Comparison of ENCODE assay signal across 8 mouse cellular contexts in the genomic region with DNA sequence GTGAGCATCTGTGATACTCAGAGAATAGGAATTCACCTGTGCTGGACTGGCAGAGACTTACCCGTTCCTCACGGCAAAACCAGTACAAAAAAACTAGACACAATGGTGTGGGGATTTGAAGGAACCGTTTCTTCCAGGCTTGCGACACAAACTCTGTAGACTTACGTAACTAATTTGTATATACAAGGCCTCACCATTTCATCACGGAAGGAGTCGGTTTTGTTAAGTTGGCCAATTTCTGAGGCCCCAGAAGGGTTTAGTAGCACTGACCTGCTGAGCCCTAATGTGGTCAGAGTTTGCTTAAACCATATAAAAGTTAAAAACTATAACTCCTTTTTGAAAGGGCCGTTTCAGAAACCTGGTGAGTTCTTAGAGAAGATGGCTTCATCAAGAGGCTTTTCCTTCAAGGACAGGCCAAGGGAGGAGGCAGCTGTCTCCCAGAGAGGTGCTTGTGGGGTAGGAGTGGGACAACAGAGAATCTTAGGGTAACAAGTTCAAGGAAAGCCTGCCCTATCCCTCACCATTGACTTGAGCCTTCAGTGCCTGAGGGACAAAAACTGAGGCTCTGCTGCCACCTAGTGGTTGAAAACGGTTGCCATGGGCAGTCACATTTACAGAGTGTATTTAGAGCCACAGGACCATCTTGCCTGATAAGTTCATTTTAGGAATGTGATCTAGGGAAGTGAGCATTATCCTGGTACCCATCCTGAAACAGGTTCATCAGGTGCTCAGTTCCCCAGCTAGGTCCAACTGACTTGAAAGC.
DNase-seq lines count a peak whose midpoint lies in the region; ATAC-seq and TF ChIP-seq lines count a peak whose summit lies in the region.

No protein-coding gene starts in this region.

- peak; percentile 68; the same call in 1 of the 2 replicates for ATAC-seq in limb, embryonic 14.5 days (ENCODE audit: low FRiP score, low read depth)
- ATAC-seq in midbrain, postnatal 0 days (ENCODE audit: low FRiP score): peak; percentile 58; the same call in 1 of the 2 replicates

- H3K9me3 ChIP-seq in limb, embryonic 14.5 days (ENCODE audit: control insufficient read depth, low read length): no peaks in the 10 kb centered on the region
- no peaks in the 10 kb centered on the region for H3K9me3 ChIP-seq in midbrain, postnatal 0 days (ENCODE audit: low read length)

- H3K4me2 ChIP-seq in limb, embryonic 14.5 days (replicated peaks; ENCODE audit: low read depth, low read length, severe bottlenecking): no peak overlapping the region
- H3K4me2 ChIP-seq in midbrain, postnatal 0 days (ENCODE audit: low read depth, low read length, poor library complexity, severe bottlenecking): no peak overlapping the region

- TF ChIP-seq CTCF in midbrain, postnatal 0 days (IDR thresholded peaks at IDR 0.05): peak; percentile 98

- no peaks in the 10 kb centered on the region for H3K36me3 ChIP-seq in limb, embryonic 14.5 days (ENCODE audit: control insufficient read depth, insufficient read depth, low read length)
- no peaks in the 10 kb centered on the region for H3K36me3 ChIP-seq in midbrain, postnatal 0 days (ENCODE audit: insufficient read depth, low read length)

- 66% methylated on average over 9 of the region's 9 CpGs for WGBS in limb, embryonic 14.5 days
- 72% methylated on average over 9 of the region's 9 CpGs for WGBS in midbrain, postnatal 0 days

- no peak overlapping the region for H3K4me3 ChIP-seq in limb, embryonic 14.5 days (replicated peaks; ENCODE audit: low read length)
- H3K4me3 ChIP-seq in midbrain, postnatal 0 days (ENCODE audit: low read depth, low read length): no peak overlapping the region

- peak; percentile 83 for DNase-seq in 3T3-L1 (ENCODE audit: low read depth, low spot score)
- peak; percentile 90 for DNase-seq in adrenal gland, postnatal 10 days
- peak; percentile 80 for DNase-seq in embryo, embryonic 9.5 days (ENCODE audit: extremely low spot score)
- DNase-seq in gonadal fat pad, adult 2 months (ENCODE audit: low read depth): peak; percentile 28
- peak; percentile 81 for DNase-seq in kidney, adult 9 months
- DNase-seq in limb, embryonic 14.5 days (ENCODE audit: low spot score): peak; percentile 86
- DNase-seq in midbrain, postnatal 0 days (ENCODE audit: low spot score): peak; percentile 91
- DNase-seq in spleen, postnatal 10 days (ENCODE audit: low spot score in 2 of 2): peak; percentile 72 to 87

- TF ChIP-seq POLR2A in limb, embryonic 14.5 days (IDR thresholded peaks at IDR 0.05; ENCODE audit: borderline replicate concordance, extremely low read depth, insufficient read depth, insufficient read length): no peak

- H3K9ac ChIP-seq in limb, embryonic 14.5 days (ENCODE audit: low read depth, low read length, severe bottlenecking): no peak overlapping the region
- H3K9ac ChIP-seq in midbrain, postnatal 0 days (replicated peaks; ENCODE audit: low read length, poor library complexity, severe bottlenecking): no peak overlapping the region

- H3K27ac ChIP-seq in limb, embryonic 14.5 days (replicated peaks; ENCODE audit: low read depth, low read length): no peak overlapping the region
- H3K27ac ChIP-seq in midbrain, postnatal 0 days (ENCODE audit: low read depth, low read length): no peak overlapping the region

- H3K27me3 ChIP-seq in limb, embryonic 14.5 days (ENCODE audit: control insufficient read depth, insufficient read depth, low read length): no peaks in the 10 kb centered on the region
- no peaks in the 10 kb centered on the region for H3K27me3 ChIP-seq in midbrain, postnatal 0 days (ENCODE audit: insufficient read depth, low read length)

- no peaks in the 10 kb centered on the region for H3K4me1 ChIP-seq in limb, embryonic 14.5 days (ENCODE audit: control insufficient read depth, insufficient read depth, low read length)
- H3K4me1 ChIP-seq in midbrain, postnatal 0 days (ENCODE audit: insufficient read depth, low read length): no peaks in the 10 kb centered on the region

Comparison
In these comparisons a context has a peak if more than half of its experiments do, and no peak if none do; other contexts are left out.
1. DNase-seq: peak in every context shown above with its lines; median percentile 91 in midbrain, postnatal 0 days; 90 in adrenal gland, postnatal 10 days; 86 in limb, embryonic 14.5 days; 83 in 3T3-L1; 81 in kidney, adult 9 months; 80 in embryo, embryonic 9.5 days; 80 in spleen, postnatal 10 days; 28 in gonadal fat pad, adult 2 months.